Mouse (Mus musculus) CH12.LX (cell line): ENCODE measurements around the gene Ttc25.

ENCODE experiments used
- POLR2A ChIP-seq: IDR thresholded peaks from 2 replicates; pipeline ENCODE4 v1.6.1; 2011; ENCODE audit warnings: low read depth, mild to moderate bottlenecking, improper control_type of control experiment, low read length
- TBP ChIP-seq: conservative IDR thresholded peaks from 2 replicates; pipeline ENCODE4 v1.6.1; 2011; ENCODE audit warnings: low read depth, low read length, improper control_type of control experiment

DNA sequence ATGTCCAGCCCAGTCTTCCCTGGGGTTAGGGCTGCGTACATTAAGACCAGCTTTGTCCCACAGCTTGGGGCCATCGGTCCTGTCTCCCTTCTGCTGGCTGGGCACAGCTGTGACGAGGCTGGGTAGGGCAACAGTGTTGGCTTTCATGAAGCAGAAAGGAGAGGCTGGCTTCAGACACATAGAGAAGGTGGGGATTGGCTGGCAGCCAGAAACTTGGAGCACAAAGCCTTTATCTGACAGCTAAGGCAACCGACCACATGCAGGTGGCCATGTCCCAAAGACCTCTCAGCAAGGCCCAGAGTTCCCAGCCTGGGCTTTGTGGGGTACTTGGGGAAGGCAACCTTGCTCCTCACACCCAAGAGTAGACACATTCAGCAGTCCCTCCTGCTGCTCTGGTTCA lies 36.3 kb downstream of the Ttc25 start:
- TF ChIP-seq TBP = no peak
- TF ChIP-seq POLR2A = no peak; the same call in 1 of the 2 replicates
